Mouse (Mus musculus) T-cell, adult 66 days (primary cell): ENCODE measurements around the gene Bpifb3. TPM values are rescaled to one million over a fixed set of nuclear protein-coding genes. Genes with fewer than 3 reads are reported as not detected.

Source experiments
- total RNA-seq, 2 experiments: library from RNA; stranded (reverse); gene quantifications; 3 replicates in 1 of 2; 4 replicates in 1 of 2; pipeline ENCODE4 v1.2.4; 2023

Bpifb3 gene
- total RNA-seq, result not detected

GRCm38 (mm10) chr2:153917930-153918329 lies at the start of gene Bpifb3:
Gene Bpifb3, plus strand, starts transcription at chr2:153918230.

GRCm38 (mm10) chr2:153870984-153871383 lies 47.0 kb upstream of the Bpifb3 start, which contains the start of gene Sun5:
Gene Sun5, minus strand, starts transcription at chr2:153871084.

GRCm38 (mm10) chr2:153874745-153875144 lies 43.3 kb upstream of the Bpifb3 start, which contains the start of gene Bpifb2:
Gene Bpifb2, plus strand, starts transcription at chr2:153875045.

GRCm38 (mm10) chr2:153900088-153900487 lies 17.9 kb upstream of the Bpifb3 start, which contains the start of gene Bpifb6:
Gene Bpifb6, plus strand, starts transcription at chr2:153900388.

GRCm38 (mm10) chr2:153937843-153938242 lies 19.8 kb downstream of the Bpifb3 start, which contains the start of gene Bpifb4:
Gene Bpifb4, plus strand, starts transcription at chr2:153938212.

GRCm38 (mm10) chr2:153974582-153974981 lies 56.6 kb downstream of the Bpifb3 start, which contains the start of gene Bpifa6:
Gene Bpifa6, plus strand, starts transcription at chr2:153974945.

Other genes starting within 250 kb of the Bpifb3 start
- not detected for gene Dnmt3c, start 221.6 kb upstream of the Bpifb3 start, total RNA-seq
- gene Mapre1, start 177.0 kb upstream of the Bpifb3 start, total RNA-seq, result 100 to 1,000 TPM; 148 to 152 TPM
- gene Efcab8, start 138.3 kb upstream of the Bpifb3 start, total RNA-seq, result 1 to 10 TPM in 1 of 2 experiments, under 1 TPM in 1; 0.76 to 2.4 TPM
- gene Sun5, start 47.1 kb upstream of the Bpifb3 start, total RNA-seq, result not detected
- not detected for gene Bpifb2, start 43.2 kb upstream of the Bpifb3 start, total RNA-seq
- gene Bpifb6, start 17.8 kb upstream of the Bpifb3 start, total RNA-seq, result not detected
- gene Bpifb4, start 20.0 kb downstream of the Bpifb3 start, total RNA-seq, result not detected
- not detected for gene Bpifa6, start 56.7 kb downstream of the Bpifb3 start, total RNA-seq
- gene Bpifa2, start 90.0 kb downstream of the Bpifb3 start, total RNA-seq, result not detected
- not detected for gene Bpifa3, start 212.1 kb downstream of the Bpifb3 start, total RNA-seq
- gene Bpifa1, start 224.7 kb downstream of the Bpifb3 start, total RNA-seq, result not detected
- gene Bpifa5, start 244.4 kb downstream of the Bpifb3 start, total RNA-seq, result not detected